Mouse (Mus musculus): ENCODE results near the gene Gys1. TPM values are rescaled to one million over a fixed set of nuclear protein-coding genes. Genes with fewer than 3 reads are reported as not detected.
A peak's percentile ranks its signal among the peaks of the same experiment; 100 is the strongest.
"Not testable (repeated sequence)": the region's sequence is repeated elsewhere in the genome, so short reads cannot be mapped to it uniquely, and the experiment has no call there.

The Gys1 gene
- polyA plus RNA-seq, 1 experiment: 24.8 TPM

- H3K27me3 ChIP-seq (ENCODE audit: control insufficient read depth, insufficient read depth, low read length): no peaks in the 10 kb centered on the region
- H3K4me3 ChIP-seq (replicated peaks; ENCODE audit: insufficient read depth, low read depth, low read length): peak within 1 kb of the TSS; percentile 71
- WGBS: under 1% methylated on average over 58 of the region's 58 CpGs
- peak; percentile 97 to 98 for DNase-seq
- H3K4me1 ChIP-seq (ENCODE audit: control insufficient read depth, insufficient read depth, low read length): no peaks in the 10 kb centered on the region; the same call in 1 of the 2 replicates
- TF ChIP-seq POLR2A (IDR thresholded peaks at IDR 0.05; ENCODE audit: borderline replicate concordance, insufficient read depth, low read length) (peak; percentile 90), CTCF (IDR thresholded peaks at IDR 0.05; ENCODE audit: borderline replicate concordance, insufficient read depth, low read depth, low read length) (no peak)
- H3K27ac ChIP-seq (ENCODE audit: insufficient read depth, low read length): peak within 1 kb of the TSS; percentile 53; the same call in 1 of the 2 replicates
Measured at GRCm38 (mm10) chr7:45466283-45467089, 31.8 kb downstream of the Gys1 start, which contains the start of gene Bax. TSS of gene Bax (minus strand) at chr7:45466898.

DNA sequence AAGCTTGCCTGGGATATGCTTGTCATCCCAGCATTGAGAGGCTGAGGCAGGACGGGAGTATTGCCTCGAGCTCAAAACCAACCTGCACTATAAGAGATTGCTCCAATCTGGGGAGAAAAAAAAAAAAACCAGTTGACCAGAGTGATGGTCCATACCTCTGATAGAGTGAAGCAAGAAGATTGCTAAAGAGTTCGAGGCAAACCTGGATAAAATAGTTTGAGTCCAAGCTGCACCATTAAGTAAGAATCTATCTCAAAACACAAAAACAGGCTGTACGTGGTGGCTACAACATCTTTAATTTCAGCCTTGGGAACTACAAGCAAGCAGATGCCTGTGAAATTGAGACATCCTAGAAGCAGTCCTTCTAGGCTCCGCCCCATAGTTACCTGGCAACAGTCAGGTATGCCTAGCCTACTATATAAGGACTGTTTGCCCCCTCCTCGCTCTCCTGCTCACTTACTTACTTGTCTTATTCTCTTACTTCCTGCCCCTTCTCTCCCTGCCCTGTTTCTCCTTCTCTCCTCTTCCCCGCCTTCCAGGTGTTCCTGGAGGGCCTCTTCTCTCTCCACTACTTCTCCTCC is 32.5 kb downstream of the Gys1 start:
- 0 out of 2 replicates have a peak overlapping the region, but pooled peaks have one; percentile 34 for H3K27ac ChIP-seq (ENCODE audit: insufficient read depth, low read length)
- 37% methylated on average over 7 of the region's 7 CpGs for WGBS
- no peak for DNase-seq
- TF ChIP-seq CTCF (IDR thresholded peaks at IDR 0.05; ENCODE audit: borderline replicate concordance, insufficient read depth, low read depth, low read length) (no peak), POLR2A (IDR thresholded peaks at IDR 0.05; ENCODE audit: borderline replicate concordance, insufficient read depth, low read length) (no peak)
- peak overlapping the region; percentile 71 for H3K4me3 ChIP-seq (replicated peaks; ENCODE audit: insufficient read depth, low read depth, low read length)
- H3K27me3 ChIP-seq (ENCODE audit: control insufficient read depth, insufficient read depth, low read length): no peaks in the 10 kb centered on the region
- no peaks in the 10 kb centered on the region; the same call in 1 of the 2 replicates for H3K4me1 ChIP-seq (ENCODE audit: control insufficient read depth, insufficient read depth, low read length)

DNA sequence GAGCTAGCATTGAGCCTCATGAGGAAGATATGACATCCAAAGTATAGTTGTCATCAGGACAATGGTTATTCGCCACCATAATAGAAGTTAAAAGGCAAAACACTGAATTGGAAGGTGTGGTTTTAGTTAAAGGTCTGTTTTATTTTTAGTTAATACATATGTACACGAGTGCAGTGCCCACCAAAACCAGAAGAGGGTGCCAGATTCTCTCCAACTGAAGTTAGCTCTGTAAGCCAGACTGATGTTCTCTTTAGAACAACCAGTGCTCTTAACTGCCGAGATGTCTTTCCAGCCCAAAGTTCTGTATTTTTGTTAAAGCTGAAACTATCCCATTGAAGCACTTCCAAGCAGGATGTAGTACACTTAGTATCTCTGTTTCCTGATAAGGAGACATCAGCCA is 36.2 kb downstream of the Gys1 start:
- no peak for TF ChIP-seq POLR2A (IDR thresholded peaks at IDR 0.05; ENCODE audit: borderline replicate concordance, insufficient read depth, low read length)
- peak; percentile 42; the same call in 1 of the 2 replicates for TF ChIP-seq CTCF (IDR thresholded peaks at IDR 0.05; ENCODE audit: borderline replicate concordance, insufficient read depth, low read depth, low read length)
- Histone ChIP-seq H3K4me1 (ENCODE audit: control insufficient read depth, insufficient read depth, low read length) (no peaks in the 10 kb centered on the region), H3K27me3 (ENCODE audit: control insufficient read depth, insufficient read depth, low read length) (no peaks in the 10 kb centered on the region), H3K27ac (ENCODE audit: insufficient read depth, low read length) (no peak overlapping the region), H3K4me3 (replicated peaks; ENCODE audit: insufficient read depth, low read depth, low read length) (no peak overlapping the region)
- DNase-seq: peak; percentile 64 to 75
- WGBS: 5% methylated on average over 3 of the region's 3 CpGs

DNA sequence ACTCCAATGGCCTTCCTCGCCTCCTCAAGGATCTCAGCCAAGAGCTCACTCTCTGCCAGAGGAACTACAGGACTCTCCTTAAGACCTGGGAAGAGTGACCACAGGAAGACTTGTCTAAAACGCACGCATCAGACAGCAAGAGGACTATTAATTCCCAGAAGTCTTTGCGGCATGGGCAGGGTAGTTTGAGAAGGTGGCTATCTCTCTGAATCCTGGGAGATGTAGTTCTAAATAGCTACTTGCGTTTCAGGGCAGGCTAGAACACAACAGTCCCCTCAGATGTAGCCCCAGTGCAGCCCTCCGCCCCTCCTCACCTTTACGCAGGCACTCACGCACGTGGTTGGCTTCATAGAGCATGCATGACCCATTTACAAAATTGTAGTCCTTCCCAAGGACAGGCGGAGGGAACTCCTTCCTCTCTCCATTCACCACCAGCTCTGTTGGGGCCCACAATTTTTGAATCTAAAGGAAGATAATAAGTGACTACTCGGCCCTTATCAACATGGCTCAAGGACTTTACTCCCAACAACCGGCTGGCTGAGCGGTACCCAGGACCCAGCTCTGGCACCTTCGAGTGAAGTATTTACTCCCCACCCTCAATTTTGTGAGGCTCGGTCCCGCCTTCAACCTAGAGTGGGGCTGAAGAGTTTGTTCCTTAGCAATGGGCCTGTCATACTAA is 40.8 kb downstream of the Gys1 start:
- peak; percentile 42; the same call in 1 of the 2 replicates for TF ChIP-seq POLR2A (IDR thresholded peaks at IDR 0.05; ENCODE audit: borderline replicate concordance, insufficient read depth, low read length)
- no peak for TF ChIP-seq CTCF (IDR thresholded peaks at IDR 0.05; ENCODE audit: borderline replicate concordance, insufficient read depth, low read depth, low read length)
- no peaks in the 10 kb centered on the region for H3K27me3 ChIP-seq (ENCODE audit: control insufficient read depth, insufficient read depth, low read length)
- peak; percentile 56 to 73 for DNase-seq
- H3K27ac ChIP-seq (ENCODE audit: insufficient read depth, low read length): no peak overlapping the region
- no peaks in the 10 kb centered on the region; the same call in 1 of the 2 replicates for H3K4me1 ChIP-seq (ENCODE audit: control insufficient read depth, insufficient read depth, low read length)
- H3K4me3 ChIP-seq (replicated peaks; ENCODE audit: insufficient read depth, low read depth, low read length): peak overlapping the region; percentile 62
- 71% methylated on average over 16 of the region's 16 CpGs for WGBS

DNA sequence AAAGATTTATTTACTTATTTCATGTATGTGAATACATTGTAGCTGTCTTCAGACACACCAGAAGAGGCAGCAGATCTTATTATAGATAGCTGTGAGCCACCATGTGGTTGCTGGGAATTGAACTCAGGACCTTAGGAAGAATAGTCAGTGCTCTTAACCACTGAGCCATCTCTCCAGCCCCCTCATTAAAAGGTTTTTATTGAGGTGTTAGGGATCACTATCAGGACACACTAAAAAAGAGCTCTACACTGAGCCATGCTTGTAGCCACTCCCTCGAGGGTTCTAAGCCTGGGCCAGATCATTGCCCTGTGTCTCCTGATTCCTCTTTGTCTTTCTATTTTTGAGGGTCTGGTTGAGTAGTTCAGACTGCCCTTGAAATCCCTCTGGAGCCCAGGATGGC is 41.8 kb downstream of the Gys1 start:
- H3K27me3 ChIP-seq (ENCODE audit: control insufficient read depth, insufficient read depth, low read length): no peaks in the 10 kb centered on the region
- TF ChIP-seq CTCF (IDR thresholded peaks at IDR 0.05; ENCODE audit: borderline replicate concordance, insufficient read depth, low read depth, low read length) (no peak), POLR2A (IDR thresholded peaks at IDR 0.05; ENCODE audit: borderline replicate concordance, insufficient read depth, low read length) (no peak)
- no peak for DNase-seq
- no peak overlapping the region for H3K27ac ChIP-seq (ENCODE audit: insufficient read depth, low read length)
- WGBS: 36% methylated on average over 1 of the region's 1 CpGs
- H3K4me1 ChIP-seq (ENCODE audit: control insufficient read depth, insufficient read depth, low read length): no peaks in the 10 kb centered on the region; the same call in 1 of the 2 replicates
- no peak overlapping the region for H3K4me3 ChIP-seq (replicated peaks; ENCODE audit: insufficient read depth, low read depth, low read length)

GRCm38 (mm10) chr7:45477003-45477402 is 42.4 kb downstream of the Gys1 start:
- Histone ChIP-seq H3K27ac (ENCODE audit: insufficient read depth, low read length) (no peak overlapping the region), H3K4me3 (replicated peaks; ENCODE audit: insufficient read depth, low read depth, low read length) (no peak overlapping the region), H3K27me3 (ENCODE audit: control insufficient read depth, insufficient read depth, low read length) (no peaks in the 10 kb centered on the region), H3K4me1 (ENCODE audit: control insufficient read depth, insufficient read depth, low read length) (no peaks in the 10 kb centered on the region; the same call in 1 of the 2 replicates)
- DNase-seq: peak; percentile 79
- WGBS: 6% methylated on average over 3 of the region's 3 CpGs
- TF ChIP-seq POLR2A (IDR thresholded peaks at IDR 0.05; ENCODE audit: borderline replicate concordance, insufficient read depth, low read length): no peak
- TF ChIP-seq CTCF (IDR thresholded peaks at IDR 0.05; ENCODE audit: borderline replicate concordance, insufficient read depth, low read depth, low read length): peak; percentile 78

DNA sequence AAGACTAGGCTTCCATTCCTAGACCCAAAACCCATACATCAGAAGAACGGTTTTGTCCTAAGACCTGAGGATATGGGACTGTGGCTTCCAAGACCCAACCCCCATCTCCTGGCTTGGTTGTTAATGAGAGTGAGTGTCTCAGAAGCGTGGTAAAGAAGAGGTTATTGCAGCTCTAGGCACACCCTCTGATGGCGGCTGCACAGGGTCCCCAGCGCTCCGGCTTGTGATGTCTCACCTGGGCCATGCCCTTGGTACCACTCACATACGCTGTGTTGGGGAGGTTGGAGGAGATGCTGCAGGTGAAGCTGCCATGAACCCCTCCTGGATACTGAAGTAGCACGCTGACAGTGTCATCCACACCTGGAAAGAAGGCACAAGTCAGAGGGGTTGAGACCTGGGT is 44.1 kb downstream of the Gys1 start:
- DNase-seq: no peak
- Histone ChIP-seq H3K27me3 (ENCODE audit: control insufficient read depth, insufficient read depth, low read length) (no peaks in the 10 kb centered on the region), H3K27ac (ENCODE audit: insufficient read depth, low read length) (no peak overlapping the region), H3K4me1 (ENCODE audit: control insufficient read depth, insufficient read depth, low read length) (no peaks in the 10 kb centered on the region; the same call in 1 of the 2 replicates), H3K4me3 (replicated peaks; ENCODE audit: insufficient read depth, low read depth, low read length) (no peak overlapping the region)
- 93% methylated on average over 7 of the region's 7 CpGs for WGBS
- TF ChIP-seq POLR2A (IDR thresholded peaks at IDR 0.05; ENCODE audit: borderline replicate concordance, insufficient read depth, low read length) (no peak), CTCF (IDR thresholded peaks at IDR 0.05; ENCODE audit: borderline replicate concordance, insufficient read depth, low read depth, low read length) (no peak)

DNA sequence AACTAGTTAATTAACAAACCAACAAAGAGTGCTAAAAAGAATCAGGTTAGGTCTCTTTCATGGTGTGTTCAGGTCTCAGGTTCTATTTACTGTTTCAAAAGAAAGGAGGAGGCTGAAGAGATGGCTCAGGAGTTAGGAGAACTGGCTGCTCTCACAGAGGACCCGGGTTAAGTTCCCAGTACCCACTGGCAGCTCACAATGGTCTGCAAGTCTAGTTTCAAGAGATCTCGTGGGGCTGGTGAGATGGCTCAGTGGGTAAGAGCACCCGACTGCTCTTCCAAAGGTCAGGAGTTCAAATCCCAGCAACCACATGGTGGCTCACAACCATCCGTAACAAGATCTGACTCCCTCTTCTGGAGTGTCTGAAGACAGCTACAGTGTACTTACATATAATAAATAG is 45.7 kb downstream of the Gys1 start:
- not testable (repeated sequence) for H3K4me3 ChIP-seq (replicated peaks; ENCODE audit: insufficient read depth, low read depth, low read length); H3K27me3 ChIP-seq (ENCODE audit: control insufficient read depth, insufficient read depth, low read length); H3K4me1 ChIP-seq (ENCODE audit: control insufficient read depth, insufficient read depth, low read length); H3K27ac ChIP-seq (ENCODE audit: insufficient read depth, low read length); DNase-seq
- 82% methylated on average over 4 of the region's 4 CpGs for WGBS
